Mouse (Mus musculus) Patski (cell line): ENCODE data around the gene Gm47996. TPM values are rescaled to one million over a fixed set of nuclear protein-coding genes. Genes with fewer than 3 reads are reported as not detected.

ENCODE experiments used
- ATAC-seq: fragments of 100-300 bp; one replicate; pipeline ENCODE4 v1.8.0; 2021
- CTCF ChIA-PET: fragments of 350-600 bp; sonication (Branson Sonifier 250); formaldehyde crosslinking; loops from one replicate; lab custom pipeline; 2022; ENCODE audit warnings: inconsistent platforms; lab: Charles Lee
- POLR2A ChIA-PET: fragments of 350-600 bp; sonication (Branson Sonifier 250); formaldehyde crosslinking; loops from one replicate; lab custom pipeline; 2022; ENCODE audit warnings: antibody characterized with exemption, inconsistent platforms; lab: Charles Lee
- DNase-seq: peaks from one replicate; pipeline ENCODE4 v3.0.0-alpha.2; 2011; ENCODE audit warnings: low read depth, low spot score
- H3K27me3 ChIP-seq: fragments of 371-371 bp; one replicate; pipeline ENCODE4 v1.5.1; 2021
- CTCF ChIP-seq: fragments of 100-300 bp; IDR thresholded peaks from one replicate; pipeline ENCODE4 v1.5.1; 2021
- in situ Hi-C: fragments of 300-500 bp; cut with MboI; formaldehyde crosslinking; loops from 3 replicates; pipeline ENCODE4 v1.11.1; 2018; ENCODE audit warnings: low pct_unique_long_range_greater_than_20kb, mixed read lengths
- polyA plus RNA-seq: library from polyadenylated mRNA; unstranded; gene quantifications from one replicate; pipeline ENCODE4 v1.2.3, GENCODE M21; 2021

Gene Gm47996
- polyA plus RNA-seq, 1 experiment from 2014 or later = not detected

DNA sequence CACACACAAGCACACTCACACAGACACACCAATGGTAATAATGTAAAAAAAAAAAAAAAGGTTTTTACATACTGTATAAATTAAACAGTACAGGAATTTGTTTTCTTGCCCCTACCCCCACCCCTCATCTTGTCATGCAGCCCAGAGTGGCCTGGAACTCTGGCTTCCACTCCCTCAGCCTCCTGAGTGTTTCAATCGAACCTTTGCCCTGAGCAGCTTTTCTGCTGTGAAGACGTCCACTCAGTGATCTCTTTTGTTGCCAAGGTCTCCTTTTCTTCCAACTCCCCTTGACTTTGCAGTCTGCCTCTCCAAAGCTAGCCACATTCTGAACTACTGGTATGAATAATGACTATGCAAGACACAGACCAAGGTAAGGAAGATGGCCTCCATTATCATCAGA, 35.9 kb downstream of the Gm47996 start:
- in situ Hi-C loops = no loop called here
- CTCF ChIA-PET = no interaction called here
- DNase-seq (no peak), ATAC-seq (no peak)
- TF ChIP-seq CTCF = no peak
- H3K27me3 ChIP-seq = no peaks in the 10 kb centered on the region
- POLR2A ChIA-PET = no interaction called here

DNA sequence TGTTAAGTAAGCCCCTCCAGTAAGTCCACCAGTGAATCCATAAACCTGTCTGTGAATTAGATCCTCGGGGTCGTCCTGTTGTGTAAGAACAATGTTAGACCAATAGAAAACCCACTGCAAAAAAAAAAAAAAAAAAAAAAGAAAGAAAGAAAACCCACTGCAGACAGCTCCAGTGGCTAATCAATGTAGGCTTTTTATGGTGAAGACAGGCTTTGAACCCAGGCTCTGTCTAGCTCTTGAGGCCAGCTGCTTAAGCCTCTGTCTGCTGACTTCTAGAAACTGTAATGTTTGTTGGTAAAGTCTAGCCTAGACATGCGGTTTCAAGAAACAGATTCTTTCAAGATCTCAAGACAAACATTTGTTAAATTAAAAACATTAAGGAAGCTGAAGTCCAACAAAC, 40.2 kb downstream of the Gm47996 start:
- ChIA-PET POLR2A (no interaction called here), CTCF (interaction anchor here (0.7 to 0.8 kb wide), 2 partner anchors 10 to 13 kb away, joined by 3 read pairs; no protein-coding TSS in a partner anchor)
- DNase-seq (no peak), ATAC-seq (no peak)
- no peak for TF ChIP-seq CTCF
- in situ Hi-C loops = no loop called here
- no peaks in the 10 kb centered on the region for H3K27me3 ChIP-seq

DNA sequence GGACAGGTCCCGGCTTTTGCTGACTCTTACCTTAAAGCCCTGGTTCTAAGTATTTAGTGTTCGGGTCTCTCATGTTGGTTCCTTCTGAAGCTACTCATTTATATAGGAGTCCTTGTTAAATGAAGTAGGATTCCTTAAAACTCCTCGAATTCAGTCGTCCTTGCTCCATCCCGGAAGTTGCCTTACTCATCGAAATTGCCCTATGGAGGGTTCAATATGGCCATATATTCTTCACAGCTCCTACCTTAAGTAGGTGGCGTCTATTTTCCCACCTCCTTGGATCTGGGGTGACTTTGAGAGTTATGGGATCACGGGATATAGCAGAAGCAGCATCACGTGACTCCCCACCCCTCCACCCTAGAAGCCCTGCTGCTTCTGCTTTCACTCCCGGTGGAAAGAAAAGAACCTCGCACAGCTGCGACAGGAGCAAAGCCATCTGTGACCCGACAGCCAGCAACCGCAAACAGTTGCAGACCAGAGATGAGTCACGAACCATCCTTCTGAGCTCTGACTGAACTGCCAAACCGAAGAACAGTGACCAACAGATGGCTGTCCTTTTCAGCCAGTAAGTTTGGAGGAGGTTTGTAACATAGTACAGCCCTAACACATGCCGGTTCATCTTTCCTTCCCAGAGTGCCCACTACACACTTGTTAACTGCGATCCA, 40.7 kb downstream of the Gm47996 start:
- ATAC-seq = no peak
- in situ Hi-C loops = no loop called here

DNA sequence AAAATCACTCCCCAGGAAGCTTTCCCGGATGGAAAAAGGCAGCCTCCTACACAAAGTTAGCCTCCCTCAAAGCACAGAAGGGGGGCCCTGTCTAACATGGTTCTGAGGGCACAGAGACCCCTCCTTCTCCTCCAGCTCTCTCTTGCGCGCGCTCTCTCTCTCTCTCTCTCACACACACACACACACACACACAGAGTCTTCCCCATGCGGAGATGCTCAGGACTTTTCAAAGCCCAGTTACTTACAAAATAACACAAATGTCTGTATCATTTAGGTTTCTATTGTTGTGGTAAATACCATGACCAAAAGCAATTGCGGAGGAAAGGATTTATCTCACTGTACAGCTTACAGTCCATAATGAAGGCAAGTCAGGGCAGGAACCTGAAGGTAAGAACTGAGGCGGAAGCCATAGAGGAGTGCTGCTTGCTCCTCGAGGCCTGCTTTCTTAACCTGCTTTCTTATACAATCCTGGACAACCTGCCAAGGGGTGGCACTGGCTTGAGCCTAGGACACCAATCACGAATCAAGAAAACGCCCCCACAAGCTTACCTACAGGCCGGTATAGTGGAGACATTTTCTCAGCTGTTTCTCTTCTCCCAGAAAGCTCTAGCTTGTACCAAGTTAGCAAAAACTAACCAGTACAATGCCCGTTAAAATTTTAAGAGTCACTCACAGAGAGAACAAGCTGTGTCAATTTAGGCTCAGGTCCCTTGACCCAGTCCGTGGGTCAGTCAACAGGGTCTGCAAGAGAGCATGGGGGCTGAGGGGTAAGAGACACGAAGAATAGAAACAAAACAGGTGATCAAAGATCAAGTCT, 41.5 kb downstream of the Gm47996 start:
- in situ Hi-C loops = no loop called here
- no peaks in the 10 kb centered on the region for H3K27me3 ChIP-seq
- no peak for TF ChIP-seq CTCF

More for the DNA sequence above, 40.7 kb downstream of the Gm47996 start:
- POLR2A ChIA-PET = no interaction called here
- TF ChIP-seq CTCF = no peak
- no peaks in the 10 kb centered on the region for H3K27me3 ChIP-seq
- DNase-seq = no peak
- CTCF ChIA-PET = interaction anchor here (0.7 to 1.0 kb wide), 2 partner anchors 13 to 15 kb away, joined by 3 to 4 read pairs; no protein-coding TSS in a partner anchor

DNA sequence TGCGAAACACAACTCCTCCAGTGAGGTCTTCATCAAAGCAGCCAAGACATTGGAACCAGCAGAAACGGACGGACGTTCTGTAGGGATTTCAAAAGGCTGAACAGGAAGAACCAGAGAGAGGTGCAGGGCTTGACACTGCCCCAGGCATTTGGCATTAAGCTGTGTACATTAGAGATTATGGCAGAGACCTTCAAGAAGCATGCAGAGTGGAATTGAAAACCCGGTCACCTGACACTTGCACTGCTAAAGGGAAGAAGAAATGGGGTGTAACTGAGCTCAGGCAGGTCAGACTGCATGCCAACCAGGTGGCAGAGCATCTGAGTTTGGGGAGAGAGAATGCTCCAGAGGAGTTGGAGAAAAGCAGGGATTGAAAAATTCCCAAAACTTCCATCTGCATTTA, 45.5 kb downstream of the Gm47996 start:
- POLR2A ChIA-PET = interaction anchor here (1.2 kb wide), 1 partner anchor 89 kb away, joined by 3 read pairs; the partner anchor contains the start of gene Ivns1abp
- ATAC-seq (no peak), DNase-seq (no peak)
- H3K27me3 ChIP-seq = no peaks in the 10 kb centered on the region
- in situ Hi-C loops = no loop called here
- TF ChIP-seq CTCF = no peak
- CTCF ChIA-PET = interaction anchor here (1.3 kb wide), 2 partner anchors 13 to 19 kb away, joined by 4 to 6 read pairs; no protein-coding TSS in a partner anchor

More for the DNA sequence above, 41.5 kb downstream of the Gm47996 start:
- ChIA-PET CTCF (interaction anchor here (0.6 to 1.0 kb wide), 2 partner anchors 15 to 45 kb away, joined by 3 to 4 read pairs; no protein-coding TSS in a partner anchor), POLR2A (no interaction called here)
- ATAC-seq (no peak), DNase-seq (no peak)

DNA sequence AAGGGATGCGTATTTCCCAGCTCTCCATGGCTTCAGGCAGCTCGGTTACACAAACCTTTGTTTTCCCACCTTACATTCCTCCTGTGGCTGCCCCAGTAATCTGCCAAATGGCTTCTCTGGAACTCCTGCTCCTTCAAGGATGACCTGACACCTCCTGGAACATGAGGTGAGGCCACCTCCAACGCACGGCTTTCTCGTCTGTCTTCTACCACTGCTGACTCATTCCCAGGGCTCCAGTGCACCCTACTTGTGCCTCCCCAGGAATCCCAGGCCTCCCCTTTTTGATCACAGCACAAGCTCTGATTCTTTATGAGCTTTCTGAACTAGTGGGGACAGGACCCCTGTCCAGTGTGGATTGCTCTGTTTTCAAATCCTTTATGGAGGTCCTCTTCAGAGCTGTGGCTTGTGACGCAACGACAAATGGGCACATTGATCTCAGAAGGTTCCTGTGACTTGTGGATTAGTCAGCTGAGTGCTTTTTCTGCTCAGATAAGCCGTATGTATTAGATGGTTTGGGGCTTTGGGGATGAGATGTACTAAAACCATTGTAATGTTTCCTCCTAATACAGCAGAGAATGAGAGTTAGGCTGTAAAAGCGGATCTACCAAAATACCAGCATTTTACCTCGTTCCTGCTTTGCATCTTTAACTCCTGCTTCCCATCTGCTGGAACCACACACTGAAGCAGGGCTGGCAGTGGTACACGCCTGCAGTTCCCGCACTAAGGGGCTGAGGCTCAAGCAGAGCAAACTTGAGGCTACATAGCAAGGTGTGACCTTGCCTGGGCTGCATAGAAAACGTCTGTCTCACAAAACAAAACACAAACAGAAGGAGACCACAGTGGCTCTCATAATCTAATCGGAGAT, 48.4 kb downstream of the Gm47996 start:
- DNase-seq (peak; percentile 50), ATAC-seq (peak; percentile 84)
- ChIA-PET CTCF (interaction anchor here (1.1 kb wide), 1 partner anchor 10 kb away, joined by 3 read pairs; no protein-coding TSS in a partner anchor), POLR2A (interaction anchor here (0.6 kb wide), 1 partner anchor 1521 kb away, joined by 3 read pairs; no protein-coding TSS in a partner anchor)
- no peaks in the 10 kb centered on the region for H3K27me3 ChIP-seq
- in situ Hi-C loops = no loop called here
- TF ChIP-seq CTCF = no peak

DNA sequence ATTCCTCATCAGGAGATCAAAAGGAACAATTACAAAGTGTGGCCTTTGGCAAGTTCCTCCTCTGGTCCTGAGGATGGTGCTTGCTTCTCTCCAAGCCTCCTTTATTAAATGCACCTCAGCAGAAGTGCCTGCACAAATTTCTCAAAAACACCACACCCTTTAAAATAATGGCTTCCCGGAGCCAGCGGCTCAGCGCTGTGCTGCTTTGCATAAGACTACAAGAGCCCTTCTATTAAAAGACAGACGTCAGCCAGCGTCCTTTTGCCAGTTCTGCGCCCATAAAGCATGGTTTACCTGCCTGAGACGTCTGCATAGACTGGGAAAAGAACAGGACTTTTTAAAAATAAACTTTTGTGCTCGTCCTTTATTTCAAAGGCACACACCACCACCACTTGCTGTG, 49.1 kb downstream of the Gm47996 start:
- ChIA-PET POLR2A (no interaction called here), CTCF (no interaction called here)
- no peak for ATAC-seq
- no peak for DNase-seq
- in situ Hi-C loops = no loop called here
- TF ChIP-seq CTCF = no peak
- no peaks in the 10 kb centered on the region for H3K27me3 ChIP-seq

Other genes with a start within 250 kb of the Gm47996 start
- gene Hmcn1, start 216.7 kb upstream of the Gm47996 start, polyA plus RNA-seq = 0.28 TPM
- not detected for gene Gm47985, start 27.6 kb upstream of the Gm47996 start, polyA plus RNA-seq
- gene Gm8947, start 17.8 kb upstream of the Gm47996 start, polyA plus RNA-seq = not detected
- gene Gm47995, start 11.7 kb upstream of the Gm47996 start, polyA plus RNA-seq = not detected
- gene 3110040M04Rik, start 6.0 kb upstream of the Gm47996 start, polyA plus RNA-seq = not detected
- gene Ivns1abp, start 134.3 kb downstream of the Gm47996 start, polyA plus RNA-seq = 853 TPM
- gene Swt1, start 218.3 kb downstream of the Gm47996 start, polyA plus RNA-seq = 23.2 TPM
- gene Trmt1l, start 218.4 kb downstream of the Gm47996 start, polyA plus RNA-seq = 46.7 TPM